Mouse (Mus musculus) regulatory T cell (primary cell): ENCODE results near the gene Chst11.

Experiments used
- in situ Hi-C: fragments of 300-600 bp; cut with MboI, MseI; formaldehyde crosslinking; loops from one replicate; pipeline ENCODE4 v1.15.1; 2025; ENCODE audit warnings: high pct_unique_total_duplicates

Chst11 gene

DNA sequence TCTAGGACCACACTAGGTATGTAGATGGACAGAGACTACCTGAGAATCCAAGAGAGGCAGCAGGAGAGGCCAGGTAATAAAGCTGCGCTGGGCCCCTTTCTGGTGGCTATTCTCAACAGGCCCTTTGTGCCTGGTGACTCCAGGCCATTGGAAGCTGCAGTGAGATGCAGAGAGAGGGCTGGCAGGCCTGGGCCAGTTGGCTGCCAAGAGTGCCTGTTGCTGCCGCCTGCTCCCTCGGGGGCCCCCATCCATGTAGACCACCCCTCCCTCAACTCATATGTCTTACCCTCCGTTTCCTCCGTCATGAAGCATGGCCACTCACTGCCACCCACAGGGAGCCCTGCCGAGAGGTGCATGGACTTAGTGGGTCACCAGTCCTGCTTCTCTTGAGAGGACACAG, 182.2 kb downstream of the Chst11 start:
- in situ Hi-C loops: no loop called here

DNA sequence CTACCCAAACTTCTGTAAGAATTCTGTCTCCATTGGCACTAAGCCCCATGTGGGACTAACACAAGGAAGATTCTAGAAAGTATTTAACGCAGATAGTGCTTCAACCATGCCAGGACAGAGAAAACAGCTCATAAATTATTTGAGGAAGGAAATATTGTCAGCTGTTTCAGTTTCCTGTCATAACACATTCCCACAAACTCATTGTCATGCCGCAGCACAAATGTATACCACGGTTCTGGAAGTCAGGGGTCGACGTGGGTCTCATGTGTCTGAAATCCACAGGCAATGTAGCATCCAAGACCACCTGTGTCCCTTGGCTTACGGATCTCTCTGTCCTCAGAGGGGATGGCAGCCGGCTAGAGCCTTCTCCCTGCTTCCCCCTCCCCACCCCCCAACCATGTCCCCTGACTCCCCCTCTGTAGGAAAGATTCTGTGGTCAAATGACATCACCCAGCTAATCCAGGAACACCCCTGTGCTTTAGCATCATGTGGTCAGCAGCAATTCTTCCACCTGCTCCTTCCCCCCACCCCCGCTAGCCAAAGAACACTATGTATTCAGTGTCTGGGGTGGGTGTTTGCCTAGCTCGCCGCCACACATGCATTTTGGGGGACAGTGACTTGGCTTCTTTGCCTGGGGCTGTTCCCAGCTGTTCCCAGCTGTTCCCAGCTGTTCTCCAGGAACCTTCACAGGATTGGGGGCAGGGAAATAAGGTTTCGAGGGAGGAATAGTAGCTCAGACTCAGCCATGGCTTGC, 183.2 kb downstream of the Chst11 start:
- in situ Hi-C loops: no loop called here

- in situ Hi-C loops: no loop called here
Observed at GRCm38 (mm10) chr10:83169554-83169953, 184.3 kb downstream of the Chst11 start.

DNA sequence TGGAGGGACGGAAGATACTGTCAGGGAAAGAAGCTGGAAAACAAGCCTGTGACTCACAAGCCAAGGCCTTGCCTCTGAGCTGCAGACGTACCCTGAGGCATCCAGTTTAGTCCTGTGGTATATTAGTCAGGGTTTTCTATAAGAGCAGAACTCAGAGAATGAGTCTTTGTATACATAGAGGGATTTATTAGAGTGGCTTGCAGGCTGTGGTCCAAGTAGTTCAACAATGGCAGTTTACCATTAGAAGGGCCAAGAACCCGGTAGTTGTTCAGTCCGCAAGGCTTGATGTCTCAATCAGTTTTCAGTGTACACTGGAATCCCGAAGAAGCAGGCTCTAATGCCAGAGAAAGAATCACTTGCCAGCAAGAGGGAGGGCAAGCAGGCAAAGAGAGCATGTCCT, 192.9 kb downstream of the Chst11 start:
- in situ Hi-C loops: no loop called here

- in situ Hi-C loops: no loop called here
Observed at GRCm38 (mm10) chr10:83178661-83179060, 193.4 kb downstream of the Chst11 start.

- in situ Hi-C loops: no loop called here
Observed at GRCm38 (mm10) chr10:83181831-83182572, 196.7 kb downstream of the Chst11 start.

GRCm38 (mm10) chr10:83182573-83182960, 197.3 kb downstream of the Chst11 start:
- in situ Hi-C loops: no loop called here

GRCm38 (mm10) chr10:83183634-83184479, 198.6 kb downstream of the Chst11 start:
- in situ Hi-C loops: no loop called here

GRCm38 (mm10) chr10:83184480-83185069, 199.3 kb downstream of the Chst11 start:
- in situ Hi-C loops: no loop called here

DNA sequence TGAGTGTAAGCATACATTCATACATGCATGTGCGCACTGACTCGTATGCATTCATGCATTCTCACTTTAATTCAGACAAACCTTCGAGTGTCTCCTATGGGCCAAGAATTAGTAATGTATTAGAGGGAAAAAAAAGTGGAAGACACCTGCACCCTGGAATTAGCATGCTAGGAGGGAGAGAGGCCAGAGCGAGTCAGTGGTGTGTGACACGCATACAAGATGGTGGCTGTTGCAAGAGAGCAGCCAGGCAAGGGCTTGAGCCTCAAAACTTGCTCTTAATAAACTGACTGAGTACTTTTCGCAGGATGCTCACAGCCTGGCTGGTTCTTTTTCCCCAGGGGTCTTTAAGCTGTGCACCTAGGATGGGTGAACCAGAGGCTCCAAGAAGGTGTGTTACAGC, 199.8 kb downstream of the Chst11 start:
- in situ Hi-C loops: no loop called here

DNA sequence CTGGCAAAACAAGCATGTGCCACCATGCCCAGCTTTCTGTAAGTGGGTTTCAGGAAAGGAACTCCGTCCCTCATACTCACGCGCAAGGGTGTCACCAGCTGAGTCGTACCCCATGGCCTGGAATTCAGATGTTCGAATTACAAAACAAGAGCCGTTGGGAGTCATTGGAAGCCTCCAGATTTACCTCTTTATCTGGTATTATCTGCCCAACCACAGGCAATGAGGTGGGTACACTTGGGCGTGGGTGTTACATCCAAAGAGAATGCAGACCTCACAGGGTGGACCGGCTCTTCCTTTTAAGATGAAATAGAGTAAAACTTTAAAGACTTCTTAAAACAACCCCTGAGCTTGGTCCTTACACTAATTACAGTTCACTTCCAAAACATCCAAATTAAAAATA, 200.9 kb downstream of the Chst11 start:
- in situ Hi-C loops: no loop called here

GRCm38 (mm10) chr10:83186984-83187383, 201.7 kb downstream of the Chst11 start:
- in situ Hi-C loops: no loop called here

DNA sequence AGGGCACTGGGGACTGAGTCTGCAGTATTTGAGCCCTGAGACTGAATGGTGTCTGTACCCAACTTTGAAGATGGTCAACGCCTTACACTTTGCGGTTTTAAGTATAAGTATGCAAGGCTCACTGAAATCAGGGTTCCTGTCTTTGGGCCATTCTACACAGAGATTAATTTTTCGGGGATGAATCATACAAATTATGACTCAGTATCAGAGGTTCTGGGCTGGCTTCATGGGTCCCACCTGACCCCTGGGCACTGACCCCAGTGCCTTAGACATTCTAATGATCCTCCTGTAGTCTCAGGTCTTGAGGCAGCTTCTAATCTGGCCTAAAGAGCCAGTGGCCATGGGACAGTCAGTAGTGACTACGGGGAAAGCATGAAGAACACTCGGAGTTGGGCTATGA, 203.8 kb downstream of the Chst11 start:
- in situ Hi-C loops: no loop called here

GRCm38 (mm10) chr10:83191476-83191875, 206.2 kb downstream of the Chst11 start:
- in situ Hi-C loops: loop anchor here (10.0 kb wide), 1 partner anchor 287 kb away; no protein-coding TSS in a partner anchor

- in situ Hi-C loops: loop anchor here (10.0 kb wide), 1 partner anchor 287 kb away; no protein-coding TSS in a partner anchor
Observed at GRCm38 (mm10) chr10:83191982-83192381, 206.7 kb downstream of the Chst11 start.

DNA sequence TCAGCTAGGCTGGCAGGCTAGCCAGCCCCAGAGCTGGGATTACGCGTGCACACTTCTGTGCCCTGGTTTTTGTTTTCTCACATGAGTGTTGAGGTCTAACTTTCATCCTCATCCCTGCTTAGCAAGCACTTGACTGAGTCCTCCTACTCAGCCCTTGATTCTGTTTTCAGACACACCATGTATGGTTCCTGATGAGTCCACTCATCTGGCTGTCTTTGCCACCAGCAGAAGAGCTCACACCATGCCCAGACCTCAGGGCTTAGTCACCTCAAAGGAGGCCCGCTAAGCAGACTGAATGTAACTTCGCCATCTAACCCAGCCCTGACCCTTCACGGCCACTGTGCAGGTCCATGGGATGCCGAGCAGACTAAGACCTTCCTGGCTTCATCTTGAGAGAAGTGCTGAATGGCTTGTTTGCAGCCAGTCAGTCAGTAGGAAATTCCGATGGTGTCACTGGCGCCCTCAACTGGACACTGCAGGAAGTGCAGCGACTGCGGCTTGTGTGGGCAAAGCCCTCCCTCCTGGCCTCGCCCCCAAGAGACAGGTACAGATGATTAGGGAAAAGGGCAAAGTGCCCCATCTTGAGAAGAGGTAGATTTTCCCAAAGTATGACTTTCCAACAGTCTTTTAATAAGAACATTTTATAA, 212.5 kb downstream of the Chst11 start:
- in situ Hi-C loops: loop anchor here (10.0 kb wide), 1 partner anchor 293 kb away; no protein-coding TSS in a partner anchor

- in situ Hi-C loops: loop anchor here (10.0 kb wide), 1 partner anchor 294 kb away; no protein-coding TSS in a partner anchor
Observed at GRCm38 (mm10) chr10:83198692-83199091, 213.4 kb downstream of the Chst11 start.

DNA sequence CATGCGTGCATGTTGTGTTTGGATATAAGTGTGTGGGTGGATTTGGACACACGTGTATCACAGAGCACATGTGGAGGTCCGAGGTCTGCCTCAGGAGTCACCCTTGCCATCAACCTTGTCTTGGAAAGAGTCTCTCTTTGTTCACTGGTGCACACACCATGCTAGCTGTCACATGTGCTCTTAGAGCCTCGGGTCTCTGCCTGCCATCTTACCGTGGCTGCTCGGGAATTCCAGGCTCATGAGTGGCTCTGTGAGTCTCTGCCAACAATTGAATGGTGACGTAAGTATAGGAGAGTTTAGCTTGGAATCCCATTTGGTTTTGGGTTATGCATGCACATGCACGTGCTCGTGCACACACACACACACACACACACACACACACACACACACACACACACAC, 214.0 kb downstream of the Chst11 start:
- in situ Hi-C loops: loop anchor here (10.0 kb wide), 1 partner anchor 294 kb away; no protein-coding TSS in a partner anchor

DNA sequence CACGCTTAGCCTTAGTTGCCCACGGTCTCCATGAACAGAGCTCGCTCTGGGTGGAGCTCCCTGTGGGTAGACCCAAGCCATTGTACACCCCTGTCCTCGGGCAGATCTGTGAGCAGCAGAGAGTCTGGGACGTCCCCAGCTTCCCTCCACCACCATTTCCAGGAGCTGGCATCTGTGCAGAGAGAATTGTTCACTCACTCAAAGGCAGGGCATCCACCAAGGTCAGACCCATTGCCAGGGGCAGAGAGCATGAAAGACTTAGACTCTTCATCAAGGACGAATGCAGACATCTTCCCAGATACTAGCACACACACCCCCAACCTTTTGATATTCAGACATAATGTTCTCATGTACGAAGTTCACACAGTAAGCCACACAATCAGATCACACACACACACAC, 216.2 kb downstream of the Chst11 start:
- in situ Hi-C loops: no loop called here

- in situ Hi-C loops: no loop called here
Observed at GRCm38 (mm10) chr10:83202906-83203702, 217.8 kb downstream of the Chst11 start.
